Mouse (Mus musculus): ENCODE data around the gene Mettl7b.

The Mettl7b gene

DNA sequence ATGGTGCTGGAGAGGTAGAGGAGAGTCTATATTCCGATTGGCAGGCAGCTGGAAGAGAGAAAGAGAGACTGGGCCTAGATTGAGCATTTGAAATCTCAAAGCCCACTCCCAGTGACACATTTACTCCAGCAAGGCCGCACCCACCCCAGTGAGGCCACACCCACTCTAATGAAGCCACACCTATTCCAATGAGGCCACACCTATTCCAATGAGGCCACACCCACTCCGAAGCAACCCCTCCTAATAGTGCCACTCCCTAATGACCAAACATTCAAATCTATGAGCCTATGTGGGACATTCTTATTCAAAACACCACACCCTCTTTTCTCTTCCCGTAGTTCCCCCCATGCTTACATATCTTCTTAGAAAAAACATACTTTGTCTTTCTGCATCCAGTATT is 13.3 kb downstream of the Mettl7b start:
- in situ Hi-C loops (cut with MboI, MseI), result no loop called here

DNA sequence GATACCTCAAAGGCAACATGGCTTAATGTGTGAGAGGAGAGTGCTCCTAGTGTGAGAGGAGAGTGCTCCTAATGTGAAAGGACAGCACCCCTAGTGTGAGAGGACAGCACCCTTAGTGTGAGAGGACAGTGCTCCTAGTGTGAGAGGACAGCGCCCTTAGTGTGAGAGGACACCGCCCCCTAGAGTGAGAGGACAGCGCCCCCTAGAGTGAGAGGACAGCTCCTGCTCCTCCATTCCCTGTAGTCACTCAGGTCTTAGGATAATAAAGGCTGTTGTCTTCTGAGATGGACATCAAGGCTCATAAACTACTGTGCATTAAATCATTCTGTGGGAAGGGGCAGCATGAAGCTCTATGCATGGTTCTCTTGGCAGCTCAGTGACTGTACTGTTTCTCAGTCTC is 15.1 kb downstream of the Mettl7b start:
- in situ Hi-C loops (cut with MboI, MseI), result no loop called here

DNA sequence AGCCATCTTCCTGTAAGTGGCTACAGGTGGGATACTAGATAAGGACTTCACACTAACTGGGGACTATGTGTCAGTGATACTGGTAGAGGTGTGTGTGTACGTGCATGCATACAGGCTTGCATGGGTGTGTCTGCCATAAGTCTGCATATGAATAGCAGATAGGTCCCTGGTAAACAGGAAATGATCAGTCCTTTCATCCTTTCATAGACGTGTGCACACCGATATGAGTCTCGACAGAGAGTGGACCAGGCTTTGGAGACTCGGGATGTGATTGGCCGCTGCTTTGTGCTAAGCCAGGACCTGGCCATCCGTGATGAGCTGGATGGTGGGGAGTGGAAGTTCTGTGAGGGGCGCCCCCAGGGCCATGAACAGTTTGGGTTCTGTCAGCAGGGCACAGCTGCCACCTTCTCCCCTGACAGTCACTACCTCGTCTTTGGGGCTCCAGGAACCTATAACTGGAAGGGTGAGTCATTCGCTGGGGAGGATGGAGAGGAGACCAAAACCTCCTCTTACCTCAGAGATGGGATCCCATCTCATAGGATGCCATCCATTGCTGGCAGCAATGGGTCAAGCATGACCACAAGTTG is 20.2 kb downstream of the Mettl7b start:
- in situ Hi-C loops (cut with MboI, MseI), result no loop called here

GRCm38 (mm10) chr10:128938974-128939373 is 21.8 kb downstream of the Mettl7b start:
- in situ Hi-C loops (cut with MboI, MseI), result no loop called here

- in situ Hi-C loops (cut with MboI, MseI), result no loop called here
These were observed 22.3 kb downstream of the Mettl7b start for GRCm38 (mm10) chr10:128938457-128938856.

DNA sequence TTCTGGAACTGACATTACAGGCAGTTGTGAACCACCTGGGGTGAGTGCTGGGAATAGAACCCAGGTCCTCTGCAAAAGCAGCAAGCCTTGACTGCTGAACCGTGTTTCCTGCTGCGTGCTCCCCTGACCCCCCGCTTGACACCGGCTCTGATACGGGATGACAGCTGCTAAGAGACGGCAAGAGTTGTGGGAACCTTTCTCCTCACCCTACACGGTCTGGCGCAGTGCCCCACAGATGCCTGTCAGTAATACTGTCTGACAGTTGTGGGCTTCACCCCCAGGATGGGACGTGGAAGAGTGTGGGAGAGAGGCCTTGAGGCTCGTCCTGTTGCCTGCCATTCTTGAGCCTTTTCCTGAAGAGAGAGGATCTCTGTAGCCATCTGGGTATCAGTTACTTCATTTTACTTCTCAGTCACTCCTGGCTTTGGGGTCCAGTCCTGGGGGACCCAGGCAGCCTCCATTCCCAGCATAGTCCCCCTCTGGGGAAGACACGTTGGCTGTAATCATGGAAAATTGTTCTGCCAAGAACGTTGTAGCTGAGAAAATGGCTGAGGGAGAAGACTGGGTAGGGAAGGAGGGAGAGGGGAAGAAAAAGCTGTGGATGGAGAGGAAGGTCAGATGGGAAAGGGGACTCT is 22.9 kb downstream of the Mettl7b start:
- in situ Hi-C loops (cut with MboI, MseI), result no loop called here

GRCm38 (mm10) chr10:128935826-128936440 is 24.9 kb downstream of the Mettl7b start:
- in situ Hi-C loops (cut with MboI, MseI), result no loop called here

DNA sequence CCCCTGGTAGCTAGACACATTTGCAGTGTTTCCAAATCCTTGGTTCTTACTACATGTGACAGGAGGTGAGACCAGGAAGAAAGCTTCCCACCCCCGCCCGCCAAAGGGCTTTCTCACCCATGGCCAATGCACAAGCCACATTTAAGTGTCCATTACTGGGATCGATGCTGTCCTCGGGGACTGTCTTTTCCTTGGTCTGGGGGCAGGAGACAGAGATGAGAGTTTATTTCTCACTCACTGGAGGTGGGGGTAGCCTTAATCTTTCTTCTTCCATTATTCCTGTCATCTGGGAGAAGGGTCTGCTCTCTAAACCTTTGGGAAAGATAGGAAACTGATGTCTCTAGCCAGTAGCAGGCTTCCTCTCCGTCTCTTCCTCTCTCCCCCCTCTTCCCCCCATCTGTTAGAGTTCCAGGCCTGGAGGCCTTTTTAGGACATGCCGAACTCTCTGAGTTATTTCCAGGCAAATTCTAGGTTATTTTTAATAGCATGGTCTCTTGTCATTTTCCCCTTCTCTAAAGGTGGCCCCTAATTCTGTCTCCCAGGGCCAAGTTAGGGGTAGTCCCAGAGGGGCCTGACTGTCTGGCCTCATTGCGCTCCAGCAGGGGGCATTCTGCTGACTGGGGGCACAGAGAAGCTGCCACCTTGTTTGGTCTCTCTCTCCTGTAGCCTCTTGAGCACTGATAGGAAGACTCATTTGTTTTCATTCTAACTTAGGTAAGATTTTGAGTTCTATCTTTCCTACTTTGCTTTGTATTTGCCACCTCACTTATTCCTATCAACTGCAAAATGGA is 25.6 kb downstream of the Mettl7b start:
- in situ Hi-C loops (cut with MboI, MseI), result no loop called here

- in situ Hi-C loops (cut with MboI, MseI), result no loop called here
These were observed 26.6 kb downstream of the Mettl7b start for GRCm38 (mm10) chr10:128933976-128934721.

GRCm38 (mm10) chr10:128933574-128933973 is 27.2 kb downstream of the Mettl7b start, which contains the start of gene Itga7:
TSS of gene Itga7 (plus strand) at chr10:128933818.
- in situ Hi-C loops (cut with MboI, MseI), result no loop called here

- in situ Hi-C loops (cut with MboI, MseI), result no loop called here
These were observed 29.3 kb downstream of the Mettl7b start for GRCm38 (mm10) chr10:128931441-128931840.

DNA sequence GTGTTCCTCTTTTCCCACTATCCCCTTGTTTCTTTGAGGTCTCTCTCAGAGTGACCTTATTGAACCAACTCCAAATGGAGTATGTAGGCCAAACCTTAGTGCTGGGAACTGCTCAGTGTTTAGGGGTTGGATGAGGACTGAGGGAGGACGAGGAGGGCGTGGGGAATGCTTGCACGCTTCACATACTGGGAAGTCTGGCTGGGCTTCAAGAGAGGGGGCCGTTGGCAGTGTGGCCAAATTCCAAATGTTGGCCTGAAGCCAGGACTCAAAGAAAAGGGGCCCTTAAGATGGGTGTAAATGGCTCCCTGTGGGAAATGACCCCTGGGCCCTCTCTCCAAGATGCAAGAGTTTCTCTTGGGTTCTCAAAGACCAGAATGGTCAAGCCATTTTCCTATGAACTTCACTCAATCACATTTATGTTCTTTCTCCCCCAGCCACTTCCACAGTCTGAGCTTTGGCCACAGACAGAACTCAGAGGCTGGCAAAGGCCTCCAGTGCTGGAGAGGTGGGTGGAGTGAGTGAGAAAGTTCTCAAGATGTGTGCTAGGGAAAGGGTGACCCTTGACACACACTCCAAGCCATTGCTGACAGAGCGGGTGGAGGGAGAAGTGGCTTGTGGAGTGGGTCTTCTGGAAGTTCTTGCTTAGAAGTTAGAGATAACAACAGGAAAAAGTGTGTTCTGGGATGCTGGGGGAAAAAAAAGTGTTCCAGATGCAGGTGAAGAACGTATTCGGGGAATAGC is 31.0 kb downstream of the Mettl7b start:
- in situ Hi-C loops (cut with MboI, MseI), result no loop called here

GRCm38 (mm10) chr10:128928356-128928755 is 32.4 kb downstream of the Mettl7b start:
- in situ Hi-C loops (cut with MboI, MseI), result no loop called here

DNA sequence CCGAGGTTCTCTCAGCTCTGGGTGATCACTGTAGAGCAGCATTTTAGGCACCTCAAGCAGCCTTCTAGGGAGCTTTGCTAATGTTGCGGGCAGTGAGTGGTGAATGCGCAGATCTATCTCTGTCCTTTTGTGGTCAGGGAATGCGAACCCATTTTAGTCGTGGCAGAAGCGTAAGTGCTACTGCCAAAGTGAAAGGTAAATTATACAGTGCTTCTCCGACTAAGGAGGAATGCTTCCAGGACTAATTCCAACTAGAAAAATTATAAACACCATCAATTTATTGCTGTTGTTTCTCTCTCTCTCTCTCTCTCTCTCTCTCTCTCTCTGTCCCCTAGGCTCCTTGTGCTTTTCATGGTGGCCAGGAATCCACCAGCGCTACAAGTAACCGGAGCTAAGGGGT is 36.9 kb downstream of the Mettl7b start, which contains the start of gene Bloc1s1:
Gene Bloc1s1, minus strand, starts transcription at position 101 of the 400 bp plus-strand sequence.
- in situ Hi-C loops (cut with MboI, MseI), result loop anchor here (25.0 kb wide), 1 partner anchor 1887 kb away; the partner anchor contains the start of genes Cyp27b1, Eef1akmt3, Mettl1 and Tsfm

- in situ Hi-C loops (cut with MboI, MseI), result loop anchor here (25.0 kb wide), 1 partner anchor 1886 kb away; the partner anchor contains the start of genes Cyp27b1, Eef1akmt3, Mettl1 and Tsfm
These were observed 37.6 kb downstream of the Mettl7b start for GRCm38 (mm10) chr10:128923013-128923691.

DNA sequence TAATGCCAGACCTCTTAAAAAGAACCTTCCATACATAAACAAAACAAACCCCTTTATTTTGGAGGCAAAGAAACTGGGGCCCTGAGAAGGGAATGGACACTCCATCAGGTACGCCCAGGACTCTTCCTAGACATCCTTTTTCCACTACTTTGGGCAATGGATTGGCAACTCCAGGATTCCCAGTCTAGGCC is 38.1 kb downstream of the Mettl7b start, which contains the start of gene Rdh5:
Gene Rdh5, minus strand, starts transcription at position 67 of the 191 bp plus-strand sequence.
- in situ Hi-C loops (cut with MboI, MseI), result loop anchor here (25.0 kb wide), 1 partner anchor 1885 kb away; the partner anchor contains the start of genes Cyp27b1, Eef1akmt3, Mettl1 and Tsfm

GRCm38 (mm10) chr10:128921883-128922821 is 38.6 kb downstream of the Mettl7b start:
- in situ Hi-C loops (cut with MboI, MseI), result loop anchor here (25.0 kb wide), 1 partner anchor 1885 kb away; the partner anchor contains the start of genes Cyp27b1, Eef1akmt3, Mettl1 and Tsfm

- in situ Hi-C loops (cut with MboI, MseI), result loop anchor here (25.0 kb wide), 1 partner anchor 1884 kb away; the partner anchor contains the start of genes Cyp27b1, Eef1akmt3, Mettl1 and Tsfm
These were observed 39.5 kb downstream of the Mettl7b start for GRCm38 (mm10) chr10:128921251-128921650.

- in situ Hi-C loops (cut with MboI, MseI), result loop anchor here (25.0 kb wide), 1 partner anchor 1883 kb away; the partner anchor contains the start of genes Cyp27b1, Eef1akmt3, Mettl1 and Tsfm
These were observed 40.0 kb downstream of the Mettl7b start for GRCm38 (mm10) chr10:128920736-128921161.
